Mouse (Mus musculus) adrenal gland, postnatal 25 days (tissue): ENCODE measurements around the gene Mbd6. TPM values are rescaled to one million over a fixed set of nuclear protein-coding genes. Genes with fewer than 3 reads are reported as not detected.

Source experiments
- DNase-seq: peaks from one replicate; pipeline ENCODE4 v3.0.0; 2021; ENCODE audit warnings: mixed read lengths
- total RNA-seq: library from RNA; stranded (reverse); gene quantifications from 2 replicates; pipeline ENCODE4 v1.2.3, GENCODE M21; 2021

Gene Mbd6
- total RNA-seq, 1 experiment from 2014 or later, result 73.2 TPM

- DNase-seq, result peak; percentile 53
Observed at GRCm38 (mm10) chr10:127262548-127263398, 26.0 kb downstream of the Mbd6 start, which contains the start of gene Kif5a. TSS of gene Kif5a (minus strand) at chr10:127263348.

GRCm38 (mm10) chr10:127261706-127262547 is 26.9 kb downstream of the Mbd6 start:
- DNase-seq, result no peak

- no peak for DNase-seq
Observed at GRCm38 (mm10) chr10:127258489-127258888, 30.3 kb downstream of the Mbd6 start.

- DNase-seq, result no peak
Observed at GRCm38 (mm10) chr10:127257790-127258189, 31.0 kb downstream of the Mbd6 start.

GRCm38 (mm10) chr10:127255625-127256345 is 33.0 kb downstream of the Mbd6 start:
- peak; percentile 59 for DNase-seq

- DNase-seq, result no peak
Observed at GRCm38 (mm10) chr10:127250810-127251209, 38.0 kb downstream of the Mbd6 start.

- no peak for DNase-seq
Observed at GRCm38 (mm10) chr10:127238241-127238824, 50.5 kb downstream of the Mbd6 start.

GRCm38 (mm10) chr10:127236541-127236940 is 52.3 kb downstream of the Mbd6 start:
- DNase-seq, result no peak

- no peak for DNase-seq
Observed at GRCm38 (mm10) chr10:127233141-127233540, 55.7 kb downstream of the Mbd6 start.

Other genes with a start within 250 kb of the Mbd6 start
- gene Mettl1, start 247.6 kb downstream of the Mbd6 start, total RNA-seq, result 17.6 and 23.0 TPM in 2 replicates
- gene Eef1akmt3, start 247.5 kb downstream of the Mbd6 start, total RNA-seq, result 0.49 TPM in 1 of 2 replicates, not detected in the other
- gene Cyp27b1, start 240.8 kb downstream of the Mbd6 start, total RNA-seq, result 0.33 TPM in 1 of 2 replicates, not detected in the other
- 8.6 and 10.9 TPM in 2 replicates for gene March9, start 228.8 kb downstream of the Mbd6 start, total RNA-seq
- 218 and 247 TPM in 2 replicates for gene Cdk4, start 225.5 kb downstream of the Mbd6 start, total RNA-seq
- 103 and 108 TPM in 2 replicates for gene Tspan31, start 218.8 kb downstream of the Mbd6 start, total RNA-seq
- 2.6 and 3.8 TPM in 2 replicates for gene Agap2, start 213.7 kb downstream of the Mbd6 start, total RNA-seq
- gene Os9, start 167.9 kb downstream of the Mbd6 start, total RNA-seq, result 139 and 150 TPM in 2 replicates
- gene B4galnt1, start 123.8 kb downstream of the Mbd6 start, total RNA-seq, result 6.8 and 8.5 TPM in 2 replicates
- 3.2 and 6.0 TPM in 2 replicates for gene Slc26a10, start 108.4 kb downstream of the Mbd6 start, total RNA-seq
- gene Arhgef25, start 98.9 kb downstream of the Mbd6 start, total RNA-seq, result 27.9 and 28.7 TPM in 2 replicates
- gene Dtx3, start 93.3 kb downstream of the Mbd6 start, total RNA-seq, result 89.7 and 96.8 TPM in 2 replicates
- gene Pip4k2c, start 77.4 kb downstream of the Mbd6 start, total RNA-seq, result 38.4 and 48.8 TPM in 2 replicates
- gene Kif5a, start 25.7 kb downstream of the Mbd6 start, total RNA-seq, result 8.6 and 13.1 TPM in 2 replicates
- gene Dctn2, start 22.6 kb downstream of the Mbd6 start, total RNA-seq, result 159 and 197 TPM in 2 replicates
- 110 and 135 TPM in 2 replicates for gene Mars, start 22.8 kb upstream of the Mbd6 start, total RNA-seq
- gene Arhgap9, start 32.9 kb upstream of the Mbd6 start, total RNA-seq, result 1.1 and 1.6 TPM in 2 replicates
- gene Gli1, start 53.0 kb upstream of the Mbd6 start, total RNA-seq, result 2.6 and 4.8 TPM in 2 replicates
- not detected in 2 replicates for gene Inhbe, start 65.4 kb upstream of the Mbd6 start, total RNA-seq
- 0.67 TPM in 1 of 2 replicates, not detected in the other for gene Inhbc, start 81.4 kb upstream of the Mbd6 start, total RNA-seq
- 122 and 149 TPM in 2 replicates for gene R3hdm2, start 91.3 kb upstream of the Mbd6 start, total RNA-seq
- gene Stac3, start 212.7 kb upstream of the Mbd6 start, total RNA-seq, result 2.8 and 4.9 TPM in 2 replicates
- 43.2 and 50.0 TPM in 2 replicates for gene Ndufa4l2, start 225.9 kb upstream of the Mbd6 start, total RNA-seq
- gene Shmt2, start 233.4 kb upstream of the Mbd6 start, total RNA-seq, result 56.3 and 61.1 TPM in 2 replicates
- gene Nxph4, start 245.5 kb upstream of the Mbd6 start, total RNA-seq, result 8.3 and 10.0 TPM in 2 replicates